Mouse (Mus musculus) myocyte (in vitro differentiated cells): ENCODE measurements around the gene Obox2. TPM values are rescaled to one million over a fixed set of nuclear protein-coding genes. Genes with fewer than 3 reads are reported as not detected.
"Not testable (repeated sequence)": the region's sequence is repeated elsewhere in the genome, so short reads cannot be mapped to it uniquely, and the experiment has no call there.

Experiments
- H3K27me3 ChIP-seq: one replicate; pipeline ENCODE4 v1.6.1; 2011; ENCODE audit not compliant: control insufficient read depth, insufficient read depth, insufficient read length
- H3K36me3 ChIP-seq: one replicate; pipeline ENCODE4 v1.6.1; 2011; ENCODE audit not compliant: control insufficient read depth, insufficient read depth
- H3K4me2 ChIP-seq: one replicate; pipeline ENCODE4 v1.6.1; 2011; ENCODE audit warnings: low read depth, control low read depth
- H3K4me3 ChIP-seq: one replicate; pipeline ENCODE4 v1.5.1; 2011; ENCODE audit warnings: mild to moderate bottlenecking, control low read depth, moderate library complexity
- H3K79me2 ChIP-seq: one replicate; pipeline ENCODE4 v1.6.1; 2011; ENCODE audit not compliant: control insufficient read depth, insufficient read depth
- H3ac ChIP-seq: one replicate; pipeline ENCODE4 v1.6.1; 2011; ENCODE audit not compliant: control insufficient read depth, insufficient read length
- polyA plus RNA-seq: library from polyadenylated mRNA; unstranded; fragments of >200 nt; fragmentation: generic; extraction: Trizol; gene quantifications from one replicate; pipeline ENCODE4 v1.2.1, GENCODE M21; 2012; ENCODE audit warnings: missing spikeins

Obox2 gene
- not detected for polyA plus RNA-seq

DNA sequence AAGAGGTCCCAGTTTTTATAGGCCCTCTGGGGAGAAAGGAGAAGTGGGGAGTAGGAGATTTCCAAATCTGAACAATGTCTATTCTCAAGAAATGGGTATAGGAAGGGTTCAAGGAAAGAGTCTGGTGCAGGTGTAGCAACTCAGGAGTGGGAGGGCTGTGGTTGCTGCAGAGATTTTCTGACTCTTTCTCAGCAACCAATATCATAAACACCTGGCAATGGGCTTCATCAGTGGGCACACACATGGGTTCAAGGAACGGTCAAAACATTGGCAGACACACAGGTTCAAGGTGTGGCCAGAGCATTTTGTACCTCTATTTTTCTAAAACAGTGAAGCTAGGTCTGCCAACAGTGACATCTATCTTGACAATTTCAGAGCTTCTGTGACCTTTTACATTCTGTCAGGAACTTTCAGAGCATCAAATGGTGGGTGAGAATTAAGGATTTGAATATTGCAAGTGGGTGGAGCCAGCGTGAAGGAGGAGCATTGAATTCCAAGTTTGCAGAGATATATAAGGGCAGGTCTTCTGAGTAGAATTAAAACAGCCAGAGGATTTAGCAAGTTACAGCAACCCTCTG, at the start of gene Obox2, which contains the start of gene Obox1:
TSS of gene Obox2 (plus strand) at position 301 of the 578 bp plus-strand sequence.
TSS of gene Obox1 (plus strand) at position 528 of the 578 bp plus-strand sequence.
- not testable (repeated sequence) for H3K36me3 ChIP-seq, H3K79me2 ChIP-seq, H3K4me3 ChIP-seq, H3K27me3 ChIP-seq, H3K4me2 ChIP-seq, H3ac ChIP-seq

DNA sequence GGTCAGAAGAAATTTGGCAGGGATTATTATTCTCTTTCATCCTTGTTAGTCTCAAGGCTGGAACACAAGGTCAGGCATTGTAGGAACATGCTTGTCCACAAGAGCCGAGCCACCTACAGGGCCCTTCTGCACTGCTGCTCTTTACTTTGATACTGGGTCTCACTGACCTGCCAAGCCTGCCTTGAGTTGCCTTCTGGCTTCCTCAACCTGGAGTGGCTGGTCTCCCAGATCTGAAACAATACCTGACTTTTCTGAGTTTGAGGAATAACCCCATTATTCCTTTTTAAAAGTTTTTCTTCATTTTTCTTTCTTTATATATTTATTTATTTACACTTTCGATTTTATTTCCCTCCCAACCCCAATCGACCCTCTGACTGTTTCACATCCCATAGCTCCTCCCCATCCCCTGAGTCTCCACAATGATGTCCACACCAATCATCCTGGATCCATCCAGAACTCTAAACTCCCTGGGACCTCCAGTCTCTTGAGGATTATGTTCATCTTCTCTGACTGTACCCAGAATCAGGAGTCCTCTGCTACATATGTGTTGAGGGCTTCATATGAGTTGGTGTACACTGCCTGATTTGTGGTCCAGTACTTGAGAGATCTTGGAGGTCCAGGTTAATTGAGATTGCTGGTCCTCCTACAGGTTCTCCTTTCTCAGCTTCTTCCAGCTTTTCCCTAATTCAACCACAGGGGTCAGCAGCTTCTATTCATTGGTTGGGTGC, 10.8 kb downstream of the Obox2 start:
- H3ac ChIP-seq, H3K4me2 ChIP-seq, H3K4me3 ChIP-seq, H3K27me3 ChIP-seq, H3K79me2 ChIP-seq, H3K36me3 ChIP-seq: not testable (repeated sequence)

DNA sequence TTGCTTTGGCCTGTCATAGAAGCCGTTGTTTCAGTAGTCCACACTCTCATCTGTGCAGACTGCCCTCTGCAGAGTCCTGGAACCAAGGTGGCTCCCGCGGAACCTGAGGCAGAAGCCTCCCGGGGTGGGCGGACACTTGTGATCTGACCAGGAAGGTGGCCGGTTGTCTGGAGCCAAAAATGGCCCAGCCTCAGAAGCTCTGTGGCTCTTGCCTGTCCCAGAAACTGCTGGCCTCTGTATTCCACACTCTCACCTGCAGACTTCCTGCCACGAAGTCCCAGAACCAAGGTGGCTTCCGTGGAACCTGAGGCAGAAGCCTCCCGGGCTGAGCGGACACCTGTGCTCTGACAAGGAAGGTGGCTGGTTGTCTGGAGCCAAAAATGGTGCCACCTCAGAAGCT, 18.3 kb downstream of the Obox2 start:
- H3K4me2 ChIP-seq, H3K36me3 ChIP-seq, H3K27me3 ChIP-seq, H3ac ChIP-seq, H3K4me3 ChIP-seq, H3K79me2 ChIP-seq: not testable (repeated sequence)

DNA sequence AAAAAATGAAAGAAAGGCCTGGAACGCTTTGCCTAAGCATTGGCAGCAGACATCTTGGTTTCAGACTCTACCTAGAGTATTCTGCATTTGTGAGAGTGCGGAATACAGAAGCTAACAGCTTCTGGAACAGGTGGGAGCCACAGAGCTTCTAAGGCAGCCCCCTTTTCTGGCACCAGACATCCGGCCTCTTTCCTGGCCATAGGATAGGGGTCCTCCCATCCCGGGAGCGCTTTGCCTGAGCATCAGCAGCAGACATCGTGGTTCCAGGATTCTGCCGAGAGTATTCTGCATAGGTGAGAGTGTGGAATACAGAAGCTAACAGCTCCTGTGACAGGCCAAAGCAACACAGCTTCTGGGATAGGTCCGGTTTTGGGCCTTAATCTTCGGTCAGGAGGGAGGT, 29.5 kb downstream of the Obox2 start:
- not testable (repeated sequence) for H3K79me2 ChIP-seq, H3K4me2 ChIP-seq, H3K27me3 ChIP-seq, H3K36me3 ChIP-seq, H3ac ChIP-seq, H3K4me3 ChIP-seq

DNA sequence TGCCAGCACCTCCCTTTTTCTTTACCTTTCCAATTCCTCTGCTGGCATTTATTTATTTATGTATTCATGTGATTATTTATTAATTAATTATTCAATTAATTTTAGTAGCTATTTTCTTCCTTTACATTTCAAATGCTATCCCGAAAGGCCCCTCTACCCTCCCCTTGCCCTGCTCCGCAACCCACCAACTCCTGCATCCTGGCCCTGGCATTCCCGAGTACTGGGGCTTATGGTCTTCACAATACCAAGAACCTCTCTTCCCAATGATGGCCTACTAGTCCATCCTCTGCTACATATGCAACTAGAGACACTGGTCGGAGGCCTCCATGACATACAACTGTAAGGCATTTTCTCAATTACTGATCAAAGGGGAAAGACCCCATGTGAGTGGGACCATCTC, 37.0 kb downstream of the Obox2 start:
- not testable (repeated sequence) for H3K79me2 ChIP-seq

More for the DNA sequence above, 37.0 kb downstream of the Obox2 start:
- not testable (repeated sequence) for H3K4me3 ChIP-seq, H3ac ChIP-seq, H3K4me2 ChIP-seq, H3K36me3 ChIP-seq, H3K27me3 ChIP-seq

Other genes with a start within 250 kb of the Obox2 start
- not detected for gene Obox1, start 227 bp downstream of the Obox2 start, polyA plus RNA-seq